Mouse (Mus musculus) lung, embryonic 16.5 days (tissue): ENCODE measurements around the gene Taar7e. TPM values are rescaled to one million over a fixed set of nuclear protein-coding genes. Genes with fewer than 3 reads are reported as not detected.

Source experiments
- polyA plus RNA-seq: library from polyadenylated mRNA; unstranded; fragments of >200 nt; fragmentation: Nextera tagmentation; extraction: Ambion mirVana; gene quantifications from 2 replicates; pipeline ENCODE4 v1.2.1, GENCODE M21; 2015

The Taar7e gene
- polyA plus RNA-seq, 1 experiment from 2014 or later = not detected

Other genes starting within 250 kb of the Taar7e start
- 16.3 and 21.5 TPM in 2 replicates for gene Slc18b1, start 240.6 kb upstream of the Taar7e start, polyA plus RNA-seq
- 0.29 and 0.53 TPM in 2 replicates for gene Vnn3, start 186.2 kb upstream of the Taar7e start, polyA plus RNA-seq
- 3.8 and 4.9 TPM in 2 replicates for gene Vnn1, start 142.9 kb upstream of the Taar7e start, polyA plus RNA-seq
- not detected in 2 replicates for gene Taar1, start 117.3 kb upstream of the Taar7e start, polyA plus RNA-seq
- not detected in 2 replicates for gene Taar2, start 99.0 kb upstream of the Taar7e start, polyA plus RNA-seq
- gene Taar3, start 88.1 kb upstream of the Taar7e start, polyA plus RNA-seq = not detected in 2 replicates
- gene Taar4, start 77.1 kb upstream of the Taar7e start, polyA plus RNA-seq = not detected in 2 replicates
- gene Taar5, start 66.9 kb upstream of the Taar7e start, polyA plus RNA-seq = not detected in 2 replicates
- gene Taar6, start 52.0 kb upstream of the Taar7e start, polyA plus RNA-seq = not detected in 2 replicates
- gene Taar7a, start 44.1 kb upstream of the Taar7e start, polyA plus RNA-seq = not detected in 2 replicates
- not detected in 2 replicates for gene Taar7b, start 37.7 kb upstream of the Taar7e start, polyA plus RNA-seq
- not detected in 2 replicates for gene Taar7d, start 10.4 kb upstream of the Taar7e start, polyA plus RNA-seq
- gene Taar7f, start 11.9 kb downstream of the Taar7e start, polyA plus RNA-seq = not detected in 2 replicates
- not detected in 2 replicates for gene Taar8a, start 38.9 kb downstream of the Taar7e start, polyA plus RNA-seq
- gene Taar8b, start 54.7 kb downstream of the Taar7e start, polyA plus RNA-seq = not detected in 2 replicates
- gene Taar8c, start 64.3 kb downstream of the Taar7e start, polyA plus RNA-seq = not detected in 2 replicates
- gene Taar9, start 71.9 kb downstream of the Taar7e start, polyA plus RNA-seq = not detected in 2 replicates
- 89.9 and 95.5 TPM in 2 replicates for gene Stx7, start 111.7 kb downstream of the Taar7e start, polyA plus RNA-seq
- 6.6 and 6.7 TPM in 2 replicates for gene Moxd1, start 185.9 kb downstream of the Taar7e start, polyA plus RNA-seq